Mouse (Mus musculus): ENCODE measurements around the gene Rbm47.

Gene Rbm47

GRCm38 (mm10) chr5:66124089-66124400 lies 48.9 kb downstream of the Rbm47 start:
- no peak for DNase-seq

GRCm38 (mm10) chr5:66123295-66124088 lies 49.4 kb downstream of the Rbm47 start:
- DNase-seq, result no peak

GRCm38 (mm10) chr5:66121255-66121654 lies 51.7 kb downstream of the Rbm47 start:
- no peak for DNase-seq

- DNase-seq, result no peak
These were observed 58.2 kb downstream of the Rbm47 start for GRCm38 (mm10) chr5:66114751-66115150.

- no peak for DNase-seq
These were observed 58.7 kb downstream of the Rbm47 start for GRCm38 (mm10) chr5:66114208-66114607.

GRCm38 (mm10) chr5:66112059-66112458 lies 60.9 kb downstream of the Rbm47 start:
- DNase-seq, result peak; percentile 15 to 17

GRCm38 (mm10) chr5:66106372-66106771 lies 66.5 kb downstream of the Rbm47 start:
- DNase-seq, result no peak

GRCm38 (mm10) chr5:66105946-66106345 lies 67.0 kb downstream of the Rbm47 start:
- no peak for DNase-seq

GRCm38 (mm10) chr5:66105366-66105765 lies 67.6 kb downstream of the Rbm47 start:
- DNase-seq, result no peak

GRCm38 (mm10) chr5:66103386-66103785 lies 69.5 kb downstream of the Rbm47 start:
- DNase-seq, result no peak

- DNase-seq, result no peak
These were observed 70.1 kb downstream of the Rbm47 start for GRCm38 (mm10) chr5:66102821-66103220.

- DNase-seq, result no peak
These were observed 71.3 kb downstream of the Rbm47 start for GRCm38 (mm10) chr5:66101577-66101976.

GRCm38 (mm10) chr5:66100322-66100721 lies 72.6 kb downstream of the Rbm47 start:
- no peak for DNase-seq

- no peak for DNase-seq
These were observed 74.6 kb downstream of the Rbm47 start for GRCm38 (mm10) chr5:66098094-66098871.

GRCm38 (mm10) chr5:66096081-66096480 lies 76.8 kb downstream of the Rbm47 start:
- DNase-seq, result no peak

GRCm38 (mm10) chr5:66095166-66095565 lies 77.8 kb downstream of the Rbm47 start:
- no peak for DNase-seq

GRCm38 (mm10) chr5:66090037-66090436 lies 82.9 kb downstream of the Rbm47 start:
- DNase-seq, result no peak

- DNase-seq, result no peak
These were observed 83.3 kb downstream of the Rbm47 start for GRCm38 (mm10) chr5:66089600-66089999.

- no peak for DNase-seq
These were observed 84.0 kb downstream of the Rbm47 start for GRCm38 (mm10) chr5:66088902-66089295.

GRCm38 (mm10) chr5:66088247-66088901 lies 84.5 kb downstream of the Rbm47 start:
- DNase-seq, result no peak

GRCm38 (mm10) chr5:66086952-66087351 lies 86.0 kb downstream of the Rbm47 start:
- DNase-seq, result no peak

- no peak for DNase-seq
These were observed 86.6 kb downstream of the Rbm47 start for GRCm38 (mm10) chr5:66086304-66086703.

GRCm38 (mm10) chr5:66085478-66085877 lies 87.4 kb downstream of the Rbm47 start:
- peak in 1 of 2 experiments; percentile 55 for DNase-seq

- DNase-seq, result no peak
These were observed 88.4 kb downstream of the Rbm47 start for GRCm38 (mm10) chr5:66084541-66084940.
